Comparison of ENCODE assay signal across 7 mouse cellular contexts in the genomic region with DNA sequence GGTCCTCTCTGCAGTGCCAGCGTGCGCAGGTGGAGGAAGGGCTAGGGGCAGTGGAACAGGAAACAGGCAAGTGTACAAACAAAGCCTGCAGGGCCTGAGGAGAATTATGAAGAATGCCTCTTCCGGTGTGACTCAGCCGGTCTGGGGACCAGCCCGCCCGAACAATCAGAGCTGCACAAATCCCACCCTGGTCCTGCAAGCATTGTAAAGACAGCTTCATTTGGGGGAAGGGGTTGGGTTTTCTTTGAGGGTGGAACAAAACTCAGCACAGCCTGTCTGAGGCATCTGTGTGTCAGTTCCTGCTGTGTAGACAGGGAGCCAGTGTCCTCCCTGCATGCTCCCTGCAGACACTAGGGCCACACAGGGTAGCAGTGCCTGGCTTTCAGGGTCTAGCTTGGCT.
A peak's percentile ranks its signal among the peaks of the same experiment; 100 is the strongest.
DNase-seq lines count a peak whose midpoint lies in the region; ATAC-seq and TF ChIP-seq lines count a peak whose summit lies in the region.

No protein-coding gene starts in this region.

- no peaks in the 10 kb centered on the region for H3K36me3 ChIP-seq in E14TG2a.4 (ENCODE audit: insufficient read depth, low read length)
- H3K36me3 ChIP-seq in heart, embryonic 11.5 days (ENCODE audit: control insufficient read depth, insufficient read depth, low read length): no peaks in the 10 kb centered on the region
- H3K36me3 ChIP-seq in limb, embryonic 10.5 days: no peaks in the 10 kb centered on the region

- no peak for TF ChIP-seq CTCF in E14TG2a.4 (conservative IDR thresholded peaks at IDR 0.05; ENCODE audit: low read length)

- peaks cover 44% of the 10 kb centered on the region for H3K4me1 ChIP-seq in E14TG2a.4 (replicated peaks; ENCODE audit: low read depth, low read length)
- H3K4me1 ChIP-seq in heart, embryonic 11.5 days (ENCODE audit: control insufficient read depth, insufficient read depth, low read length): peaks cover 18% of the 10 kb centered on the region
- peaks cover 39% of the 10 kb centered on the region for H3K4me1 ChIP-seq in limb, embryonic 10.5 days

- WGBS in heart, embryonic 11.5 days (ENCODE audit: insufficient replicate concordance): 57% methylated on average over 6 of the region's 6 CpGs
- 81% methylated on average over 6 of the region's 6 CpGs for WGBS in limb, embryonic 10.5 days

- no peak for ATAC-seq in heart, embryonic 11.5 days (replicated peaks; ENCODE audit: insufficient number of reproducible peaks, low FRiP score, low TSS enrichment)
- ATAC-seq in neutrophil, adult 5-6 weeks (ENCODE audit: extremely low read depth, insufficient number of reproducible peaks, low FRiP score, poor library complexity, severe bottlenecking): peak; percentile 47
- ATAC-seq in erythroblast, adult 5-6 weeks (replicated peaks; ENCODE audit: low FRiP score, poor library complexity, severe bottlenecking): no peak

- H3K9ac ChIP-seq in heart, embryonic 11.5 days (ENCODE audit: low read depth, low read length): no peak overlapping the region

- no peaks in the 10 kb centered on the region for H3K9me3 ChIP-seq in E14TG2a.4 (ENCODE audit: low read length)
- no peaks in the 10 kb centered on the region for H3K9me3 ChIP-seq in heart, embryonic 11.5 days (replicated peaks; ENCODE audit: control insufficient read depth, low read length)
- no peaks in the 10 kb centered on the region for H3K9me3 ChIP-seq in limb, embryonic 10.5 days (replicated peaks)

- 0 out of 2 replicates have a peak overlapping the region, but pooled peaks have one; percentile 18 for H3K27ac ChIP-seq in heart, embryonic 11.5 days (ENCODE audit: low read depth, low read length)
- H3K27ac ChIP-seq in limb, embryonic 10.5 days: peak overlapping the region; percentile 51

- H3K27me3 ChIP-seq in E14TG2a.4 (ENCODE audit: insufficient read depth, low read length): peaks cover 11% of the 10 kb centered on the region
- H3K27me3 ChIP-seq in heart, embryonic 11.5 days (ENCODE audit: control insufficient read depth, insufficient read depth, low read length): no peaks in the 10 kb centered on the region
- no peaks in the 10 kb centered on the region for H3K27me3 ChIP-seq in limb, embryonic 10.5 days (ENCODE audit: low read depth, poor library complexity, severe bottlenecking)

- H3K4me2 ChIP-seq in heart, embryonic 11.5 days: no peak overlapping the region

- H3K4me3 ChIP-seq in E14TG2a.4 (replicated peaks; ENCODE audit: low read length): peak overlapping the region; percentile 23; the same call in 1 of the 2 replicates
- no peak overlapping the region for H3K4me3 ChIP-seq in heart, embryonic 11.5 days (ENCODE audit: low read depth, low read length)
- no peak overlapping the region for H3K4me3 ChIP-seq in limb, embryonic 10.5 days

- DNase-seq in 416B (ENCODE audit: low read depth): peak; percentile 86
- no peak for DNase-seq in limb, embryonic 10.5 days (ENCODE audit: low spot score)
- no peak for DNase-seq in right cerebral cortex, postnatal 14 days
